Mouse (Mus musculus) megakaryocyte, embryonic 14.5 days (primary cell): ENCODE measurements around the gene Mef2b.

Experiments used
- FLI1 ChIP-seq: IDR thresholded peaks from 2 replicates; pipeline ENCODE4 v1.6.1; 2012; ENCODE audit warnings: low read length, inconsistent platforms, mixed read lengths
- GATA1 ChIP-seq: IDR thresholded peaks from 3 replicates; pipeline ENCODE4 v1.6.1; 2012; ENCODE audit warnings: mixed read lengths, low read length, inconsistent platforms, borderline replicate concordance

DNA sequence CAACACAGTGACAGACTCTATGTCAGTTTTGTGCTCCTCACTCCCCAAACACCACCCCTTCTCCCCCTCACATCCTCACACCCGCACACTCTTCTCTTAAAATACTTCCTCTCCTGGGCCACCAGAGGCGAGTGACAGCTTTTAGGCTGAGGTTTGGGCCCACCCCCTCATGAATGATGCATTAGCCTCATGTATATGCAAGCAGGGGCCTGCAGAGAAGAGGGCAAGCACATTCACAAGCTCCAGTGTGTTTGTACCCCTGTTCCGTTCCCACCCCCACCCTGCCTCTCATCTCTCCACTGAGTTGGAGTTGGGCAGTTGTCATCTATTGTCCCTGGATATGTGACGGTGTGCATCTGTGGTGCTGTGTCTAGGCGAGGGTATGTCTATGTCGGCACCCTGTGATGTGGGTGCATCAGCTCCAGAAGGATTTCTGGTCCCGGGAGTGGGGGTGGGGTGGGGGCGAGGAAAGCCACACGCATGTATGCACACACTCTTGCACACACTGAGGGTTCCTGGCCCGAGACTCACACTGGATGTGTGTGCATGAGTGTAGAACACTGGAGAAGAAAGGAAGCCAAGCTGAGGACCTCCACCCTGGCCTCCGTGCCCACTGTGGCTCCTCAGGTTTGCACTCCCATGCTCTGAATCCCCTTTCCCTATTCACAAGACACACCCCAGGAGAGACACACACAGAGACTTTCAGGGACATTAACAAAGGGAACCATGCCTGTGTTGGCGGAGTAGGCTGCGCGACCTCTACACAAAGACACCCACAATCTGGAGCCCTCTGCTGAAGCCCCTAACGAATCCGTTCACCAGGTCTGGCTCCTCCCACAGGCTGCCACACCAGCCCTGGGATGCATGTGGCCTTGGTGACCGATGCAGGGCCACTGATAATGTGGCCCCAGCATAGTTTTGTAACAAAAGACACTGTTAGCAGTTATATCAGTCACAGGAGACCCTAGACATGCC, 20.5 kb upstream of the Mef2b start:
- no peak for TF ChIP-seq FLI1
- no peak for TF ChIP-seq GATA1
